Mouse (Mus musculus): ENCODE measurements around the gene Kif21b. TPM values are rescaled to one million over a fixed set of nuclear protein-coding genes. Genes with fewer than 3 reads are reported as not detected.

Kif21b gene
- polyA plus RNA-seq, 1 experiment from 2014 or later: 2.2 TPM

DNA sequence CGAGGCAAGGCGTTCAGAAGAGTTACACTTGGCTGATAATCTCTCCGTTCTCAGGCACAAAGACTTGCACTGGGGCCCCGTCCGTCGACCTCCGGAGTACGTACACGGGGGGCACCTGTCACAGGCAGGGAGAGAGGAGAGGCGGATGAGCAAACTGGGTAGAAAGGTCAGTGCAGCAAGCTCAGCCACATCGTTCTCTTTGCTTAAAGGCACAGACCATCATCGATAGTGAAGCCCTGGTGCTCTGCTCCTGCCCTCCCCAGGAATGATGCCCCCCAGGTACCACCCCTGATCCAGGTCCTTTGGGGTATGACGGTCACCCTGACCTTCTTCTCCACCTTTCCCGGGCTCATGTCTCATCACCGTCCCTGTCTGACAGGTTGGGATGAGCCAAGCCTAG lies 83.1 kb downstream of the Kif21b start:
- H3K36me3 ChIP-seq (ENCODE audit: insufficient read depth, low read length): peaks cover 20% of the 10 kb centered on the region
- ATAC-seq (ENCODE audit: low FRiP score, low TSS enrichment): no peak

GRCm38 (mm10) chr1:136220037-136220871 lies 89.1 kb downstream of the Kif21b start:
- Histone ChIP-seq H3K4me2 (replicated peaks; ENCODE audit: low read depth, low read length) (no peak overlapping the region), H3K27me3 (ENCODE audit: insufficient read depth, low read length) (no peaks in the 10 kb centered on the region), H3K4me3 (ENCODE audit: low read length) (no peak overlapping the region), H3K9ac (replicated peaks; ENCODE audit: low read length) (no peak overlapping the region), H3K4me1 (ENCODE audit: insufficient read depth, low read length) (no peaks in the 10 kb centered on the region), H3K9me3 (ENCODE audit: low read length) (no peaks in the 10 kb centered on the region), H3K36me3 (ENCODE audit: insufficient read depth, low read length) (peaks cover 24% of the 10 kb centered on the region), H3K27ac (ENCODE audit: low read length) (peak overlapping the region; percentile 58)
- ATAC-seq (ENCODE audit: low FRiP score, low TSS enrichment): peak; percentile 80
- 56% methylated on average over 10 of the region's 10 CpGs for WGBS

More for the DNA sequence above, 83.1 kb downstream of the Kif21b start:
- Histone ChIP-seq H3K4me3 (ENCODE audit: low read length) (no peak overlapping the region), H3K9ac (replicated peaks; ENCODE audit: low read length) (no peak overlapping the region), H3K27ac (ENCODE audit: low read length) (no peak overlapping the region), H3K27me3 (ENCODE audit: insufficient read depth, low read length) (no peaks in the 10 kb centered on the region), H3K4me1 (ENCODE audit: insufficient read depth, low read length) (no peaks in the 10 kb centered on the region), H3K9me3 (ENCODE audit: low read length) (no peaks in the 10 kb centered on the region), H3K4me2 (replicated peaks; ENCODE audit: low read depth, low read length) (no peak overlapping the region)
- 78% methylated on average over 15 of the region's 15 CpGs for whole genome bisulfite sequencing

GRCm38 (mm10) chr1:136222386-136222785 lies 91.2 kb downstream of the Kif21b start:
- ATAC-seq (ENCODE audit: low FRiP score, low TSS enrichment): no peak

DNA sequence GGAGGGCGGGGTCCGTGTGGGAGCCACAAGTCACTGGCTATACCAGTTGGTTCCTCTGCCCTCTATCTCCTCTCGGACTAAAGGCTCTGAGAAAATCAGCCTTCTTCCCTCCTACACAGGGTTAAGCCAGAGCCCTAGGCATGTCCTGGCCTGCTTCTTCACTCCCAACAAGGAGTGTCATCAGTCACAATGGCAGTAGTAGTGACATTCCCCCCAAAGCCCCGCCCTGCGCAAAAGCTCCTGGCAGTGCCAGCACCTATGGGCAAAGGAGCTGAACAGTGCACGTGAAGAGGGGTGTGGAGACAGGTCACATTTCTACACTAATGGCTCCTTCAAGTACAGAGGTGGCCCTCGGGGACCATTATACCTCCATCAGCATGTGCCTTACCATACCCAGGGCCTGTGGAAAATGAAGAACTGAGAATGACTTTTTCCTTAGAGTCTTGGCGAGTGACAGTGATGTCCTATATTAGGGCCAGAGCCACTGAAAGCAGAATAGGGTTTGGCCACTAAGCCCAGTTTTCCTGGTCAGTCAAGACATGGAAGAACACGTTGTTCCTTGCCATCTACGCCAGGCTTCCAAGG lies 92.7 kb downstream of the Kif21b start:
- no peak for ATAC-seq (ENCODE audit: low FRiP score, low TSS enrichment)
- H3K27me3 ChIP-seq (ENCODE audit: insufficient read depth, low read length): no peaks in the 10 kb centered on the region
- peaks cover 15% of the 10 kb centered on the region for H3K36me3 ChIP-seq (ENCODE audit: insufficient read depth, low read length)

More at GRCm38 (mm10) chr1:136222386-136222785, 91.2 kb downstream of the Kif21b start:
- Histone ChIP-seq H3K9ac (replicated peaks; ENCODE audit: low read length) (no peak overlapping the region), H3K27ac (ENCODE audit: low read length) (no peak overlapping the region), H3K4me3 (ENCODE audit: low read length) (no peak overlapping the region), H3K27me3 (ENCODE audit: insufficient read depth, low read length) (no peaks in the 10 kb centered on the region), H3K4me1 (ENCODE audit: insufficient read depth, low read length) (peaks cover 3% of the 10 kb centered on the region), H3K4me2 (replicated peaks; ENCODE audit: low read depth, low read length) (no peak overlapping the region), H3K36me3 (ENCODE audit: insufficient read depth, low read length) (peaks cover 19% of the 10 kb centered on the region), H3K9me3 (ENCODE audit: low read length) (no peaks in the 10 kb centered on the region)
- 78% methylated on average over 10 of the region's 10 CpGs for WGBS

GRCm38 (mm10) chr1:136225846-136226245 lies 94.7 kb downstream of the Kif21b start:
- Histone ChIP-seq H3K4me3 (ENCODE audit: low read length) (no peak overlapping the region), H3K4me1 (ENCODE audit: insufficient read depth, low read length) (peaks cover 36% of the 10 kb centered on the region), H3K27ac (ENCODE audit: low read length) (no peak overlapping the region), H3K9me3 (ENCODE audit: low read length) (no peaks in the 10 kb centered on the region), H3K4me2 (replicated peaks; ENCODE audit: low read depth, low read length) (no peak overlapping the region), H3K27me3 (ENCODE audit: insufficient read depth, low read length) (no peaks in the 10 kb centered on the region), H3K36me3 (ENCODE audit: insufficient read depth, low read length) (peaks cover 9% of the 10 kb centered on the region; the same call in 1 of the 2 replicates), H3K9ac (replicated peaks; ENCODE audit: low read length) (no peak overlapping the region)
- ATAC-seq (ENCODE audit: low FRiP score, low TSS enrichment): no peak
- 88% methylated on average over 8 of the region's 8 CpGs for WGBS

More for the DNA sequence above, 92.7 kb downstream of the Kif21b start:
- Histone ChIP-seq H3K4me2 (replicated peaks; ENCODE audit: low read depth, low read length) (no peak overlapping the region), H3K4me3 (ENCODE audit: low read length) (no peak overlapping the region), H3K9me3 (ENCODE audit: low read length) (no peaks in the 10 kb centered on the region), H3K9ac (replicated peaks; ENCODE audit: low read length) (no peak overlapping the region), H3K27ac (ENCODE audit: low read length) (no peak overlapping the region), H3K4me1 (ENCODE audit: insufficient read depth, low read length) (peaks cover 18% of the 10 kb centered on the region)
- 89% methylated on average over 10 of the region's 10 CpGs for WGBS

- no peak for ATAC-seq (ENCODE audit: low FRiP score, low TSS enrichment)
- Histone ChIP-seq H3K9ac (replicated peaks; ENCODE audit: low read length) (no peak overlapping the region), H3K4me3 (ENCODE audit: low read length) (no peak overlapping the region), H3K4me2 (replicated peaks; ENCODE audit: low read depth, low read length) (no peak overlapping the region), H3K4me1 (ENCODE audit: insufficient read depth, low read length) (peaks cover 44% of the 10 kb centered on the region), H3K9me3 (ENCODE audit: low read length) (no peaks in the 10 kb centered on the region), H3K36me3 (ENCODE audit: insufficient read depth, low read length) (peaks cover 9% of the 10 kb centered on the region; the same call in 1 of the 2 replicates), H3K27ac (ENCODE audit: low read length) (no peak overlapping the region), H3K27me3 (ENCODE audit: insufficient read depth, low read length) (no peaks in the 10 kb centered on the region)
- 73% methylated on average over 8 of the region's 8 CpGs for WGBS
Observed at GRCm38 (mm10) chr1:136226626-136227025, 95.4 kb downstream of the Kif21b start.

Other genes with a start within 250 kb of the Kif21b start
- 0.24 and 0.44 TPM in 2 replicates for gene Pkp1, start 212.2 kb upstream of the Kif21b start, polyA plus RNA-seq (2015; fragmentation: Nextera tagmentation; extraction: Ambion mirVana)
- gene Igfn1, start 125.0 kb upstream of the Kif21b start, polyA plus RNA-seq (2015; fragmentation: Nextera tagmentation; extraction: Ambion mirVana): 0.17 and 0.30 TPM in 2 replicates
- 260 and 268 TPM in 2 replicates for gene Tmem9, start 123.2 kb upstream of the Kif21b start, polyA plus RNA-seq (2015; fragmentation: Nextera tagmentation; extraction: Ambion mirVana)
- gene Ascl5, start 80.6 kb upstream of the Kif21b start, polyA plus RNA-seq (2015; fragmentation: Nextera tagmentation; extraction: Ambion mirVana): not detected in 2 replicates
- 0.36 TPM in 2 replicates for gene Cacna1s, start 78.6 kb upstream of the Kif21b start, polyA plus RNA-seq (2015; fragmentation: Nextera tagmentation; extraction: Ambion mirVana)
- 0.17 and 0.40 TPM in 2 replicates for gene Mroh3, start 81.4 kb downstream of the Kif21b start, polyA plus RNA-seq (2015; fragmentation: Nextera tagmentation; extraction: Ambion mirVana)
- gene Inava, start 102.9 kb downstream of the Kif21b start, polyA plus RNA-seq (2015; fragmentation: Nextera tagmentation; extraction: Ambion mirVana): 20.2 and 22.2 TPM in 2 replicates
- not detected in 2 replicates for gene Gpr25, start 129.5 kb downstream of the Kif21b start, polyA plus RNA-seq (2015; fragmentation: Nextera tagmentation; extraction: Ambion mirVana)
- gene Camsap2, start 214.7 kb downstream of the Kif21b start, polyA plus RNA-seq (2015; fragmentation: Nextera tagmentation; extraction: Ambion mirVana): 9.0 and 9.2 TPM in 2 replicates